Mouse (Mus musculus) limb, embryonic 13.5 days (tissue): Measurements from ENCODE around the gene Atrip. TPM values are rescaled to one million over a fixed set of nuclear protein-coding genes. Genes with fewer than 3 reads are reported as not detected.

ENCODE experiments used
- ATAC-seq: fragments of 200-750 bp; cut with Nextera tagmentation; 2 replicates; pipeline ENCODE4 v1.8.0; 2017; ENCODE audit warnings: low read depth, moderate number of reproducible peaks, moderate TSS enrichment; ENCODE audit not compliant: low FRiP score
- H3K27ac ChIP-seq: fragments of 300-500 bp; sonication (generic); 2 replicates; pipeline ENCODE4 v1.5.1; 2015; ENCODE audit warnings: inconsistent platforms, mild to moderate bottlenecking, moderate library complexity
- H3K27me3 ChIP-seq: fragments of 300-500 bp; sonication (generic); 2 replicates; pipeline ENCODE4 v1.6.1; 2015; ENCODE audit warnings: mild to moderate bottlenecking, inconsistent platforms
- H3K36me3 ChIP-seq: fragments of 300-500 bp; sonication (generic); 2 replicates; pipeline ENCODE4 v1.6.1; 2015; ENCODE audit warnings: inconsistent platforms, mild to moderate bottlenecking, moderate library complexity
- H3K4me1 ChIP-seq: fragments of 300-500 bp; sonication (generic); 2 replicates; pipeline ENCODE4 v1.6.1; 2015; ENCODE audit warnings: inconsistent platforms
- H3K4me2 ChIP-seq: fragments of 300-500 bp; sonication (generic); replicated peaks from 2 replicates; pipeline ENCODE4 v1.6.1; 2015; ENCODE audit warnings: inconsistent platforms, mild to moderate bottlenecking, moderate library complexity
- H3K4me3 ChIP-seq: fragments of 300-500 bp; sonication (generic); 2 replicates; pipeline ENCODE4 v1.5.1; 2015; ENCODE audit warnings: moderate library complexity, mild to moderate bottlenecking, inconsistent platforms
- H3K9ac ChIP-seq: fragments of 300-500 bp; sonication (generic); 2 replicates; pipeline ENCODE4 v1.6.1; 2015; ENCODE audit warnings: mild to moderate bottlenecking, inconsistent platforms
- H3K9me3 ChIP-seq: fragments of 300-500 bp; sonication (generic); 2 replicates; pipeline ENCODE4 v1.6.1; 2016; ENCODE audit warnings: inconsistent platforms
- WGBS: fragments of 180-500 bp; shearing (Covaris S2); methylation state at CpG from one replicate; pipeline ENCODE4 v1.1.7; 2015; 5-methylcytosine and 5-hydroxymethylcytosine counted together
- polyA plus RNA-seq: library from polyadenylated mRNA; unstranded; fragments of >200 nt; fragmentation: Nextera tagmentation; extraction: Ambion mirVana; gene quantifications from 2 replicates; pipeline ENCODE4 v1.2.1, GENCODE M21; 2015

The Atrip gene
- polyA plus RNA-seq, 1 experiment from 2014 or later: 29.0 TPM

GRCm38 (mm10) chr9:109054712-109055111 is 19.2 kb downstream of the Atrip start:
- peak; percentile 26; the same call in 1 of the 2 replicates for ATAC-seq
- Histone ChIP-seq H3K4me2 (peak overlapping the region; percentile 46), H3K27me3 (no peaks in the 10 kb centered on the region), H3K9ac (peak overlapping the region; percentile 40), H3K36me3 (peaks cover 56% of the 10 kb centered on the region), H3K4me1 (peaks cover 18% of the 10 kb centered on the region), H3K27ac (no peak overlapping the region), H3K4me3 (peak overlapping the region; percentile 27), H3K9me3 (no peaks in the 10 kb centered on the region)
- 5% methylated on average over 7 of the region's 7 CpGs for WGBS

- H3K9ac ChIP-seq: no peak overlapping the region
- no peaks in the 10 kb centered on the region for H3K27me3 ChIP-seq
- H3K4me1 ChIP-seq: peaks cover 10% of the 10 kb centered on the region
- no peak overlapping the region for H3K27ac ChIP-seq
- WGBS: 70% methylated on average over 6 of the region's 6 CpGs
- peaks cover 61% of the 10 kb centered on the region for H3K36me3 ChIP-seq
- no peak for ATAC-seq
- no peak overlapping the region for H3K4me3 ChIP-seq
- H3K4me2 ChIP-seq: no peak overlapping the region
- H3K9me3 ChIP-seq: no peaks in the 10 kb centered on the region
Observed at GRCm38 (mm10) chr9:109053851-109054250, 20.1 kb downstream of the Atrip start.

- peaks cover 6% of the 10 kb centered on the region for H3K4me1 ChIP-seq
- peaks cover 63% of the 10 kb centered on the region for H3K36me3 ChIP-seq
- no peaks in the 10 kb centered on the region for H3K27me3 ChIP-seq
- 82% methylated on average over 3 of the region's 3 CpGs for WGBS
- no peak for ATAC-seq
- H3K9me3 ChIP-seq: no peaks in the 10 kb centered on the region
- no peak overlapping the region for H3K9ac ChIP-seq
- no peak overlapping the region for H3K27ac ChIP-seq
- H3K4me3 ChIP-seq: no peak overlapping the region
- no peak overlapping the region for H3K4me2 ChIP-seq
Observed at GRCm38 (mm10) chr9:109053366-109053765, 20.6 kb downstream of the Atrip start.

GRCm38 (mm10) chr9:109052490-109053260 is 21.2 kb downstream of the Atrip start:
- no peak for ATAC-seq

GRCm38 (mm10) chr9:109051651-109052489 is 22.1 kb downstream of the Atrip start:
- Histone ChIP-seq H3K9me3 (no peaks in the 10 kb centered on the region), H3K4me3 (no peak overlapping the region), H3K36me3 (peaks cover 53% of the 10 kb centered on the region), H3K27me3 (no peaks in the 10 kb centered on the region), H3K4me1 (peaks cover 6% of the 10 kb centered on the region), H3K27ac (no peak overlapping the region), H3K4me2 (no peak overlapping the region), H3K9ac (no peak overlapping the region)
- no peak for ATAC-seq
- 87% methylated on average over 10 of the region's 10 CpGs for WGBS

More at GRCm38 (mm10) chr9:109052490-109053260, 21.2 kb downstream of the Atrip start:
- no peaks in the 10 kb centered on the region for H3K27me3 ChIP-seq
- no peaks in the 10 kb centered on the region for H3K9me3 ChIP-seq
- H3K4me1 ChIP-seq: peaks cover 6% of the 10 kb centered on the region
- 89% methylated on average over 9 of the region's 9 CpGs for WGBS
- peaks cover 61% of the 10 kb centered on the region for H3K36me3 ChIP-seq
- H3K4me2 ChIP-seq: no peak overlapping the region
- H3K4me3 ChIP-seq: no peak overlapping the region
- no peak overlapping the region for H3K27ac ChIP-seq
- H3K9ac ChIP-seq: no peak overlapping the region

- Histone ChIP-seq H3K4me1 (peaks cover 6% of the 10 kb centered on the region), H3K27ac (no peak overlapping the region), H3K27me3 (no peaks in the 10 kb centered on the region), H3K9ac (no peak overlapping the region), H3K4me3 (no peak overlapping the region), H3K9me3 (no peaks in the 10 kb centered on the region), H3K36me3 (peaks cover 44% of the 10 kb centered on the region), H3K4me2 (no peak overlapping the region)
- no peak for ATAC-seq
- 90% methylated on average over 13 of the region's 13 CpGs for WGBS
Observed at GRCm38 (mm10) chr9:109051011-109051501, 22.9 kb downstream of the Atrip start.

- no peak overlapping the region for H3K27ac ChIP-seq
- no peaks in the 10 kb centered on the region for H3K27me3 ChIP-seq
- no peak overlapping the region for H3K4me2 ChIP-seq
- 90% methylated on average over 3 of the region's 3 CpGs for WGBS
- peaks cover 40% of the 10 kb centered on the region for H3K36me3 ChIP-seq
- H3K9ac ChIP-seq: no peak overlapping the region
- H3K4me3 ChIP-seq: no peak overlapping the region
- H3K4me1 ChIP-seq: peaks cover 6% of the 10 kb centered on the region
- ATAC-seq: no peak
- no peaks in the 10 kb centered on the region for H3K9me3 ChIP-seq
Observed at GRCm38 (mm10) chr9:109050674-109050997, 23.3 kb downstream of the Atrip start.

- H3K4me1 ChIP-seq: peaks cover 6% of the 10 kb centered on the region
- WGBS: 81% methylated on average over 9 of the region's 9 CpGs
- no peak overlapping the region for H3K4me2 ChIP-seq
- H3K27ac ChIP-seq: no peak overlapping the region
- no peak overlapping the region for H3K4me3 ChIP-seq
- ATAC-seq: no peak
- H3K9me3 ChIP-seq: no peaks in the 10 kb centered on the region
- H3K27me3 ChIP-seq: no peaks in the 10 kb centered on the region
- no peak overlapping the region for H3K9ac ChIP-seq
- H3K36me3 ChIP-seq: peaks cover 40% of the 10 kb centered on the region
Observed at GRCm38 (mm10) chr9:109049996-109050673, 23.8 kb downstream of the Atrip start.

GRCm38 (mm10) chr9:109049316-109049715 is 24.6 kb downstream of the Atrip start:
- no peaks in the 10 kb centered on the region for H3K27me3 ChIP-seq
- ATAC-seq: no peak
- H3K4me1 ChIP-seq: peaks cover 1% of the 10 kb centered on the region; the same call in 1 of the 2 replicates
- WGBS: 82% methylated on average over 7 of the region's 7 CpGs
- H3K4me3 ChIP-seq: no peak overlapping the region
- no peak overlapping the region for H3K4me2 ChIP-seq
- H3K9me3 ChIP-seq: no peaks in the 10 kb centered on the region
- no peak overlapping the region for H3K27ac ChIP-seq
- no peak overlapping the region for H3K9ac ChIP-seq
- H3K36me3 ChIP-seq: peaks cover 40% of the 10 kb centered on the region

GRCm38 (mm10) chr9:109046306-109046705 is 27.6 kb downstream of the Atrip start:
- no peak for ATAC-seq
- H3K4me3 ChIP-seq: no peak overlapping the region
- 42% methylated on average over 5 of the region's 5 CpGs for WGBS
- H3K36me3 ChIP-seq: peaks cover 26% of the 10 kb centered on the region
- H3K4me2 ChIP-seq: no peak overlapping the region
- no peaks in the 10 kb centered on the region for H3K27me3 ChIP-seq
- no peaks in the 10 kb centered on the region for H3K4me1 ChIP-seq
- H3K9ac ChIP-seq: no peak overlapping the region
- H3K27ac ChIP-seq: no peak overlapping the region
- no peaks in the 10 kb centered on the region for H3K9me3 ChIP-seq

GRCm38 (mm10) chr9:109041351-109041750 is 32.6 kb downstream of the Atrip start:
- ATAC-seq: no peak
- Histone ChIP-seq H3K27ac (no peak overlapping the region), H3K4me1 (peaks cover 31% of the 10 kb centered on the region)

GRCm38 (mm10) chr9:109040906-109041305 is 33.0 kb downstream of the Atrip start:
- H3K27me3 ChIP-seq: no peaks in the 10 kb centered on the region
- WGBS: 78% methylated on average over 6 of the region's 6 CpGs
- H3K9me3 ChIP-seq: no peaks in the 10 kb centered on the region
- H3K4me3 ChIP-seq: no peak overlapping the region
- peaks cover 2% of the 10 kb centered on the region; the same call in 1 of the 2 replicates for H3K36me3 ChIP-seq
- H3K27ac ChIP-seq: no peak overlapping the region
- H3K4me2 ChIP-seq: peak overlapping the region; percentile 27; the same call in 1 of the 2 replicates
- peak overlapping the region; percentile 50; the same call in 1 of the 2 replicates for H3K9ac ChIP-seq
- ATAC-seq: no peak
- H3K4me1 ChIP-seq: peaks cover 31% of the 10 kb centered on the region

More at GRCm38 (mm10) chr9:109041351-109041750, 32.6 kb downstream of the Atrip start:
- Histone ChIP-seq H3K9me3 (no peaks in the 10 kb centered on the region), H3K4me3 (no peak overlapping the region), H3K9ac (no peak overlapping the region), H3K4me2 (peak overlapping the region; percentile 27; the same call in 1 of the 2 replicates), H3K36me3 (peaks cover 2% of the 10 kb centered on the region), H3K27me3 (no peaks in the 10 kb centered on the region)
- 82% methylated on average over 7 of the region's 7 CpGs for WGBS
